Mouse (Mus musculus): Measurements from ENCODE around the gene Elovl7.

DNA sequence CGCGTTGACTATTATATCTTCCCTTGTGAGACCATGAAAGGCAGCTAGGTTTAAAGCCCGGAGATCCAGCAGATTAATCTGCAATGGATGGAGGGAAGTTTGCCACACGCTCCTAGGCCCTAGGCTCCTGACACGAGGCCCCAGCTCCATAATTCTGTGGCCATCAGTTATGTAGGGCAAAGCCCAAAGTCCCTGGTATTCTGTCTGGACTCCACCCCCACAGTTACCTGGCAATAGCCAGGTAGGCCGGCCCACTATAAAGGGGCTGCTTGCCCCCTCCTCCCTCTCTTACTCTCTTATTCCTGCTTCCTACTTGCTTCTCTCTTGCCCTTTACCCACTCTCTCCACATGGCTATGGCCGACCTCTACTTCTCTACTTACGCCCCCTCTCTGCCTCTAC lies 104.8 kb downstream of the Elovl7 start:
- TF ChIP-seq POLR2A (IDR thresholded peaks at IDR 0.05; ENCODE audit: borderline replicate concordance, low read depth, low read length), result no peak
- no peak for TF ChIP-seq CTCF (IDR thresholded peaks at IDR 0.05; ENCODE audit: low read depth, low read length)

Measured in bone marrow macrophage, adult 2 months (primary cell).